Mouse (Mus musculus) hindbrain, embryonic 11.5 days (tissue): ENCODE data around the gene Acot8. TPM values are rescaled to one million over a fixed set of nuclear protein-coding genes. Genes with fewer than 3 reads are reported as not detected.

Source experiments
- ATAC-seq: fragments of 200-750 bp; cut with Nextera tagmentation; 2 replicates; pipeline ENCODE4 v1.8.0; 2017; ENCODE audit warnings: mild to moderate bottlenecking, moderate TSS enrichment, moderate library complexity; ENCODE audit not compliant: low FRiP score
- DNase-seq: peaks from one replicate; pipeline ENCODE4 v3.0.0-alpha.2; 2015; ENCODE audit warnings: low spot score
- H3K27ac ChIP-seq: fragments of 300-500 bp; sonication (generic); 2 replicates; pipeline ENCODE4 v1.5.1; 2014; ENCODE audit warnings: mild to moderate bottlenecking, low read depth, low read length
- H3K27me3 ChIP-seq: fragments of 300-500 bp; sonication (generic); 2 replicates; pipeline ENCODE4 v1.6.1; 2014; ENCODE audit warnings: mild to moderate bottlenecking, low read length, moderate library complexity, mixed read lengths; ENCODE audit not compliant: control insufficient read depth, insufficient read depth
- H3K36me3 ChIP-seq: fragments of 300-500 bp; sonication (generic); 2 replicates; pipeline ENCODE4 v1.6.1; 2014; ENCODE audit warnings: mild to moderate bottlenecking, low read length, moderate library complexity, mixed read lengths; ENCODE audit not compliant: control insufficient read depth, insufficient read depth
- H3K4me1 ChIP-seq: fragments of 300-500 bp; sonication (generic); replicated peaks from 2 replicates; pipeline ENCODE4 v1.6.1; 2014; ENCODE audit warnings: low read length, mixed read lengths; ENCODE audit not compliant: control insufficient read depth, insufficient read depth
- H3K4me2 ChIP-seq: fragments of 300-500 bp; sonication (generic); replicated peaks from 2 replicates; pipeline ENCODE4 v1.6.1; 2014; ENCODE audit warnings: mild to moderate bottlenecking, low read depth, low read length
- H3K4me3 ChIP-seq: fragments of 300-500 bp; sonication (generic); 2 replicates; pipeline ENCODE4 v1.5.1; 2014; ENCODE audit warnings: low read depth, low read length
- H3K9ac ChIP-seq: fragments of 300-500 bp; sonication (generic); 2 replicates; pipeline ENCODE4 v1.6.1; 2014; ENCODE audit warnings: low read depth, low read length
- H3K9me3 ChIP-seq: fragments of 300-500 bp; sonication (generic); 2 replicates; pipeline ENCODE4 v1.6.1; 2016; ENCODE audit warnings: low read length; ENCODE audit not compliant: control insufficient read depth
- WGBS: fragments of 180-500 bp; shearing (Covaris S2); extraction: QIAGEN DNeasy Blood & Tissue Kit; methylation state at CpG from one replicate; pipeline ENCODE4 v1.1.7; 2014; 5-methylcytosine and 5-hydroxymethylcytosine counted together
- polyA plus RNA-seq: library from polyadenylated mRNA; unstranded; fragments of >200 nt; fragmentation: Nextera tagmentation; extraction: Ambion mirVana; gene quantifications from 2 replicates; pipeline ENCODE4 v1.2.1, GENCODE M21; 2014

Gene Acot8
- polyA plus RNA-seq, 1 experiment from 2014 or later = 11.9 TPM

DNA sequence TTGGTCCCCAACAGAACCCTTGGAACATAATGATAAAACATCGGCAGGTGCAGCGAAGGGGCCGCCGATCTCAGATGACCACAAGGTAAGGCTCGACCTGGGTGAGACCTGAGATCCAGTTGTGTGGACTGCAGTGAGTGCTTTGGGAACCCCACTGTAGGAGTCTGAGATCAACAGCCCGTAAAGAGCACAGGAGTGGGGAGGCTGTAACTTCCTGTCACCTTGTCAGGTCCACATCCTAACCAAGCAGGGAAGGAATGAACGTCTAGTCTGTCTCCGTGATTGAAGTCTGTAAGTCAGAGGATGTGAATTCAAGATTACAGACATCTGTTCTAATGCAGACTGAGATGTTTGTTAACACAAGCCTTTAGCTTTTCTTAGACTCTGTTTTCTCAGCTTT is 58.0 kb downstream of the Acot8 start:
- Histone ChIP-seq H3K27ac (no peak overlapping the region), H3K9ac (peak overlapping the region; percentile 92), H3K4me1 (peaks cover 7% of the 10 kb centered on the region; the same call in 1 of the 2 replicates), H3K9me3 (no peaks in the 10 kb centered on the region), H3K4me3 (peak overlapping the region; percentile 77), H3K36me3 (no peaks in the 10 kb centered on the region), H3K4me2 (peak overlapping the region; percentile 77), H3K27me3 (no peaks in the 10 kb centered on the region)
- 63% methylated on average over 8 of the region's 8 CpGs for WGBS
- DNase-seq (no peak), ATAC-seq (no peak)

DNA sequence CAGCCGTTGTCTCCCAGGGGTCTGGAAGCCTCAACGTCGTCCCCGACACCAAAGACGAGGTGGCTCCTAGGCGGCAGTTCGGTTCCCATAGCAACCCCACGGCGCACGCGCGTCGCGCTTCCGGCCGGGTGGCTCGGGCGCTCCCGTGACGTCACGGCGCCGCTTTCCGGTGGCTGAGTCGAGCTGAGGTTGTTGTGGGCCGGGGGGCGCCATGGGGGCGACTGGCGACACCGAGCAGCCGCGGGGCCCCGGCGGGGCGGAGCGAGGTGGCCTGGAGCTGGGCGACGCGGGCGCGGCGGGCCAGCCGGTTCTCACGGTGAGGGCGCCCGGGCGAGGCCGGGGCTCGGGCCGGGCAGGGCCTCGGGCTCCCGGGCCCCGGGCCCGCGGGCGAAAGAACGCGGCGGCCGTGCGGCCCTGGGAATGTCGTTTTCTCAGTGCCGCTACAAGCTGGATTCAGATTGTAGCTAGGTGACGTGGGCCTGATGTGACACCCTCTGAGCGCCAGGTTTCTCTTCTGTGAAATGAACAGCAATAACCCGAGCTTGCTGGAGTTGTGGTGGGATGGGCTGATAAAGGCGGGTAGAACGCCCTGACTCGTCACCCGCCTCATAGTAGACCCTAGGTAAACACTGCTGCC is 58.7 kb downstream of the Acot8 start, which contains the start of the genes Wfdc3 and Dnttip1:
Gene Wfdc3 (minus strand): TSS at position 89 of the 637 bp plus-strand sequence.
Gene Dnttip1 (plus strand): TSS at position 141 of the 637 bp plus-strand sequence.
- peak; percentile 97 for DNase-seq
- ATAC-seq = peak; percentile 93
- peak within 1 kb of the TSS; percentile 77 for H3K4me2 ChIP-seq
- WGBS = under 1% methylated on average over 52 of the region's 70 CpGs
- peak within 1 kb of the TSS; percentile 92 for H3K9ac ChIP-seq
- peak within 1 kb of the TSS; percentile 53; the same call in 1 of the 2 replicates for H3K27ac ChIP-seq
- peaks cover 7% of the 10 kb centered on the region; the same call in 1 of the 2 replicates for H3K4me1 ChIP-seq
- no peaks in the 10 kb centered on the region for H3K9me3 ChIP-seq
- H3K4me3 ChIP-seq = peak within 1 kb of the TSS; percentile 77
- H3K36me3 ChIP-seq = no peaks in the 10 kb centered on the region
- no peaks in the 10 kb centered on the region for H3K27me3 ChIP-seq

DNA sequence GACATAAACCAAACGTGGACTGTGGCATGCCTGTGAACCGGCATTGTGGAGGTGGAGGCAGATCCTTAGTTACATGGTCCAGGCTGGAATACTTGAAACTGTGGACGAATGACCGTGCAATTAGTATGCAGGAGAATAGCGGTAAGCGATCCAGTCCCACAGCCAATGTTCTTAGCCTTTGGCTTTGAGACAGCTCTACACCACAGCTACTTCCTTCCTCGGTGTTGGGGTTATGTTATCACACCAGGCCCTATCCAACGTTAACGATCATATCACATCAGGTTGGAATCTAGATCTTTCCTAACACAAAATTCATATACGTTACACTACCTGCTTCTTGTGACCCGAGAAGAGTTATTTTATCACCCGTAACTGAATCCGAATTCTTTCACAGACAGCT is 59.7 kb downstream of the Acot8 start:
- Histone ChIP-seq H3K4me2 (peak overlapping the region; percentile 77), H3K36me3 (no peaks in the 10 kb centered on the region), H3K9ac (peak overlapping the region; percentile 92), H3K9me3 (no peaks in the 10 kb centered on the region), H3K4me3 (peak overlapping the region; percentile 77), H3K27ac (no peak overlapping the region), H3K27me3 (no peaks in the 10 kb centered on the region), H3K4me1 (peaks cover 7% of the 10 kb centered on the region; the same call in 1 of the 2 replicates)
- WGBS = 78% methylated on average over 13 of the region's 13 CpGs
- ATAC-seq (no peak), DNase-seq (no peak)

Other genes with a start within 250 kb of the Acot8 start
- 22.9 TPM in 2 replicates for gene Wfdc2, start 242.5 kb downstream of the Acot8 start, polyA plus RNA-seq
- not detected in 2 replicates for gene Spint3, start 231.4 kb downstream of the Acot8 start, polyA plus RNA-seq
- gene Wfdc6a, start 219.4 kb downstream of the Acot8 start, polyA plus RNA-seq = not detected in 2 replicates
- gene Eppin, start 211.3 kb downstream of the Acot8 start, polyA plus RNA-seq = not detected in 2 replicates
- not detected in 2 replicates for gene Wfdc6b, start 191.4 kb downstream of the Acot8 start, polyA plus RNA-seq
- not detected in 2 replicates for gene Wfdc8, start 191.3 kb downstream of the Acot8 start, polyA plus RNA-seq
- not detected in 2 replicates for gene Wfdc16, start 166.1 kb downstream of the Acot8 start, polyA plus RNA-seq
- gene Wfdc10, start 148.8 kb downstream of the Acot8 start, polyA plus RNA-seq = not detected in 2 replicates
- not detected in 2 replicates for gene Wfdc9, start 148.3 kb downstream of the Acot8 start, polyA plus RNA-seq
- not detected in 2 replicates for gene Wfdc11, start 130.8 kb downstream of the Acot8 start, polyA plus RNA-seq
- gene Wfdc13, start 119.8 kb downstream of the Acot8 start, polyA plus RNA-seq = 0.24 TPM in 1 of 2 replicates, not detected in the other
- gene Spint4, start 106.4 kb downstream of the Acot8 start, polyA plus RNA-seq = not detected in 2 replicates
- gene Spint5, start 89.6 kb downstream of the Acot8 start, polyA plus RNA-seq = not detected in 2 replicates
- gene Wfdc3, start 59.0 kb downstream of the Acot8 start, polyA plus RNA-seq = 0.53 and 1.0 TPM in 2 replicates
- gene Dnttip1, start 58.9 kb downstream of the Acot8 start, polyA plus RNA-seq = 79.4 and 81.5 TPM in 2 replicates
- gene Ube2c, start 35.0 kb downstream of the Acot8 start, polyA plus RNA-seq = 498 and 520 TPM in 2 replicates
- gene Tnnc2, start 24.9 kb downstream of the Acot8 start, polyA plus RNA-seq = 4.8 and 7.1 TPM in 2 replicates
- gene Snx21, start 19.1 kb downstream of the Acot8 start, polyA plus RNA-seq = 8.6 and 11.6 TPM in 2 replicates
- 13.3 and 13.7 TPM in 2 replicates for gene Zswim3, start 216 bp upstream of the Acot8 start, polyA plus RNA-seq
- 22.9 and 23.0 TPM in 2 replicates for gene Zswim1, start 17.8 kb upstream of the Acot8 start, polyA plus RNA-seq
- not detected in 2 replicates for gene Spata25, start 23.7 kb upstream of the Acot8 start, polyA plus RNA-seq
- gene Ctsa, start 28.0 kb upstream of the Acot8 start, polyA plus RNA-seq = 85.7 and 92.0 TPM in 2 replicates
- 3.0 and 4.4 TPM in 2 replicates for gene Neurl2, start 28.6 kb upstream of the Acot8 start, polyA plus RNA-seq
- 62.2 and 67.6 TPM in 2 replicates for gene Pltp, start 52.8 kb upstream of the Acot8 start, polyA plus RNA-seq
- gene Pcif1, start 74.4 kb upstream of the Acot8 start, polyA plus RNA-seq = 58.1 and 60.0 TPM in 2 replicates
- 8.6 and 8.8 TPM in 2 replicates for gene Zfp335, start 106.9 kb upstream of the Acot8 start, polyA plus RNA-seq
- 1.3 TPM in 2 replicates for gene Mmp9, start 135.9 kb upstream of the Acot8 start, polyA plus RNA-seq
- gene Slc12a5, start 155.9 kb upstream of the Acot8 start, polyA plus RNA-seq = 7.4 and 7.5 TPM in 2 replicates
- gene Ncoa5, start 230.0 kb upstream of the Acot8 start, polyA plus RNA-seq = 79.0 and 79.5 TPM in 2 replicates